Mouse (Mus musculus): Measurements from ENCODE around the gene Hdac11. TPM values are rescaled to one million over a fixed set of nuclear protein-coding genes. Genes with fewer than 3 reads are reported as not detected.

Gene Hdac11
- total RNA-seq, 2 experiments from 2014 or later, result 6.4 to 6.9 TPM

GRCm38 (mm10) chr6:91221094-91221493 lies 64.6 kb downstream of the Hdac11 start:
- intact Hi-C loops (cut with DNase I; ENCODE audit: low total_unique reads), result no loop called here

GRCm38 (mm10) chr6:91222694-91223346 lies 66.4 kb downstream of the Hdac11 start:
- no peak for DNase-seq
- intact Hi-C loops (cut with DNase I; ENCODE audit: low total_unique reads), result no loop called here

More at GRCm38 (mm10) chr6:91221094-91221493, 64.6 kb downstream of the Hdac11 start:
- no peak for DNase-seq

Other genes with a start within 250 kb of the Hdac11 start
- 10 to 100 TPM; 36.9 to 55.3 TPM for gene Iqsec1, start 168.0 kb upstream of the Hdac11 start, total RNA-seq (2021)
- 10 to 100 TPM; 16.9 to 18.1 TPM for gene Nup210, start 39.8 kb upstream of the Hdac11 start, total RNA-seq (2021)
- gene Fbln2, start 55.8 kb downstream of the Hdac11 start, total RNA-seq (2021), result 10 to 100 TPM; 62.5 to 62.6 TPM